Mouse (Mus musculus): Measurements from ENCODE around the gene Olfr1381.
"Not testable (repeated sequence)": the region's sequence is repeated elsewhere in the genome, so short reads cannot be mapped to it uniquely, and the experiment has no call there.

- TF ChIP-seq CTCF (IDR thresholded peaks at IDR 0.05; ENCODE audit: low read depth, low read length); POLR2A (IDR thresholded peaks at IDR 0.05; ENCODE audit: extremely low read depth, insufficient read depth, low read length): not testable (repeated sequence)
These were observed at the start of gene Olfr1381 for GRCm38 (mm10) chr11:49543149-49543548.
